Mouse (Mus musculus) hindbrain, embryonic 13.5 days (tissue): Measurements from ENCODE around the gene Prrc2b. TPM values are rescaled to one million over a fixed set of nuclear protein-coding genes. Genes with fewer than 3 reads are reported as not detected.

Source experiments
- ATAC-seq: fragments of 200-750 bp; cut with Nextera tagmentation; 2 replicates; pipeline ENCODE4 v1.8.0; 2017; ENCODE audit warnings: moderate TSS enrichment; ENCODE audit not compliant: low FRiP score
- H3K27ac ChIP-seq: fragments of 300-500 bp; sonication (generic); 2 replicates; pipeline ENCODE4 v1.5.1; 2015; ENCODE audit warnings: inconsistent platforms, mild to moderate bottlenecking, moderate library complexity
- H3K27me3 ChIP-seq: fragments of 300-500 bp; sonication (generic); 2 replicates; pipeline ENCODE4 v1.6.1; 2015; ENCODE audit warnings: mild to moderate bottlenecking, inconsistent platforms
- H3K36me3 ChIP-seq: fragments of 300-500 bp; sonication (generic); 2 replicates; pipeline ENCODE4 v1.6.1; 2015; ENCODE audit warnings: mild to moderate bottlenecking, inconsistent platforms
- H3K4me1 ChIP-seq: fragments of 300-500 bp; sonication (generic); replicated peaks from 2 replicates; pipeline ENCODE4 v1.6.1; 2015; ENCODE audit warnings: inconsistent platforms
- H3K4me2 ChIP-seq: fragments of 300-500 bp; sonication (generic); 2 replicates; pipeline ENCODE4 v1.6.1; 2015; ENCODE audit warnings: inconsistent platforms, mild to moderate bottlenecking, moderate library complexity
- H3K4me3 ChIP-seq: fragments of 300-500 bp; sonication (generic); 2 replicates; pipeline ENCODE4 v1.5.1; 2015; ENCODE audit warnings: mild to moderate bottlenecking, inconsistent platforms
- H3K9ac ChIP-seq: fragments of 300-500 bp; sonication (generic); 2 replicates; pipeline ENCODE4 v1.6.1; 2015; ENCODE audit warnings: mild to moderate bottlenecking, inconsistent platforms
- H3K9me3 ChIP-seq: fragments of 300-500 bp; sonication (generic); 2 replicates; pipeline ENCODE4 v1.6.1; 2016; ENCODE audit warnings: inconsistent platforms
- WGBS: fragments of 180-500 bp; shearing (Covaris S2); methylation state at CpG from one replicate; pipeline ENCODE4 v1.1.7; 2015; 5-methylcytosine and 5-hydroxymethylcytosine counted together
- microRNA-seq: library from miRNA; unstranded; fragments of <30 nt; microRNA quantifications from one replicate; pipeline ENCODE4, GENCODE M21; 2016
- polyA plus RNA-seq: library from polyadenylated mRNA; unstranded; fragments of >200 nt; fragmentation: Nextera tagmentation; extraction: Ambion mirVana; gene quantifications from 2 replicates; pipeline ENCODE4 v1.2.1, GENCODE M21; 2015

The Prrc2b gene
- polyA plus RNA-seq, 1 experiment from 2014 or later = 68.8 TPM

- H3K27me3 ChIP-seq = no peaks in the 10 kb centered on the region
- H3K4me3 ChIP-seq = no peak overlapping the region
- no peak overlapping the region for H3K9ac ChIP-seq
- peaks cover 12% of the 10 kb centered on the region for H3K4me1 ChIP-seq
- no peak for ATAC-seq
- no peaks in the 10 kb centered on the region for H3K9me3 ChIP-seq
- 87% methylated on average over 1 of the region's 1 CpGs for WGBS
- H3K4me2 ChIP-seq = no peak overlapping the region
- H3K36me3 ChIP-seq = peaks cover 71% of the 10 kb centered on the region
- no peak overlapping the region for H3K27ac ChIP-seq
Measured at GRCm38 (mm10) chr2:32282727-32283126, 131.8 kb downstream of the Prrc2b start.

- Histone ChIP-seq H3K9ac (no peak overlapping the region), H3K27me3 (no peaks in the 10 kb centered on the region), H3K9me3 (no peaks in the 10 kb centered on the region), H3K4me3 (no peak overlapping the region), H3K4me2 (no peak overlapping the region), H3K27ac (no peak overlapping the region), H3K36me3 (peaks cover 58% of the 10 kb centered on the region), H3K4me1 (peaks cover 16% of the 10 kb centered on the region)
- ATAC-seq = no peak
- 96% methylated on average over 3 of the region's 3 CpGs for WGBS
Measured at GRCm38 (mm10) chr2:32283986-32284385, 133.1 kb downstream of the Prrc2b start.

Small RNA genes within 50 kb of the gene (microRNA-seq; reads per million reads assigned to microRNA genes)
- not detected for gene Gm27805

Other genes starting within 250 kb of the Prrc2b start
- 25.9 and 30.6 TPM in 2 replicates for gene Aif1l, start 200.9 kb upstream of the Prrc2b start, polyA plus RNA-seq
- gene Nup214, start 176.6 kb upstream of the Prrc2b start, polyA plus RNA-seq = 80.8 and 83.5 TPM in 2 replicates
- gene Fam78a, start 66.2 kb upstream of the Prrc2b start, polyA plus RNA-seq = 0.63 and 0.74 TPM in 2 replicates
- gene Plpp7, start 55.6 kb upstream of the Prrc2b start, polyA plus RNA-seq = 21.6 and 21.7 TPM in 2 replicates
- gene Pomt1, start 85.5 kb downstream of the Prrc2b start, polyA plus RNA-seq = 24.4 and 24.9 TPM in 2 replicates
- 78.6 and 80.2 TPM in 2 replicates for gene Uck1, start 109.1 kb downstream of the Prrc2b start, polyA plus RNA-seq
- gene Golga2, start 136.3 kb downstream of the Prrc2b start, polyA plus RNA-seq = 25.6 and 26.5 TPM in 2 replicates
- 437 and 458 TPM in 2 replicates for gene Swi5, start 137.0 kb downstream of the Prrc2b start, polyA plus RNA-seq
- 52.4 and 53.7 TPM in 2 replicates for gene Ciz1, start 201.2 kb downstream of the Prrc2b start, polyA plus RNA-seq
- 42.7 and 44.3 TPM in 2 replicates for gene Dnm1, start 202.3 kb downstream of the Prrc2b start, polyA plus RNA-seq
- gene 1110008P14Rik, start 230.9 kb downstream of the Prrc2b start, polyA plus RNA-seq = 103 and 108 TPM in 2 replicates
- 1.0 TPM in 1 of 2 replicates, not detected in the other for gene Lcn2, start 237.2 kb downstream of the Prrc2b start, polyA plus RNA-seq
- gene Ptges2, start 244.8 kb downstream of the Prrc2b start, polyA plus RNA-seq = 41.2 and 41.3 TPM in 2 replicates